Comparison of ENCODE assay signal across 16 mouse cellular contexts in genomic region chr11:61284323-61284722, GRCm38 (mm10). TPM values are rescaled to one million over a fixed set of nuclear protein-coding genes. Genes with fewer than 3 reads are reported as not detected.
A peak's percentile ranks its signal among the peaks of the same experiment; 100 is the strongest.
DNase-seq lines count a peak whose midpoint lies in the region; TF ChIP-seq lines count a peak whose summit lies in the region.
"Had no signal": no experiment of that assay in that cellular context is flagged by ENCODE, and none has a peak within 500 bp of the region (broad histone marks: within the 10 kb centered on the region; RNA-seq: fewer than 3 reads in every experiment).

No protein-coding gene starts in this region.

- no peak for TF ChIP-seq POLR2A in testis, adult 2 months (IDR thresholded peaks at IDR 0.05; ENCODE audit: control insufficient read depth, low read depth, low read length)

- no peak overlapping the region for H3K4me3 ChIP-seq in heart, embryonic 10.5 days
- no peak overlapping the region for H3K4me3 ChIP-seq in testis, adult 2 months (ENCODE audit: control insufficient read depth, low read depth, low read length)
- H3K4me3 ChIP-seq: embryonic facial prominence, embryonic 12.5 days; gastrocnemius, adult 2 months; neural tube, embryonic 13.5 days had no signal

- no peaks in the 10 kb centered on the region for H3K27me3 ChIP-seq in heart, embryonic 10.5 days (ENCODE audit: insufficient read depth, poor library complexity, severe bottlenecking)
- H3K27me3 ChIP-seq in testis, adult 2 months (ENCODE audit: control insufficient read depth, insufficient read depth, low read length), result no peaks in the 10 kb centered on the region
- H3K27me3 ChIP-seq: embryonic facial prominence, embryonic 12.5 days; neural tube, embryonic 13.5 days had no signal

- H3K36me3 ChIP-seq in heart, embryonic 10.5 days, result no peaks in the 10 kb centered on the region
- H3K36me3 ChIP-seq in testis, adult 2 months (ENCODE audit: control insufficient read depth, insufficient read depth, low read length), result no peaks in the 10 kb centered on the region
- H3K36me3 ChIP-seq: embryonic facial prominence, embryonic 12.5 days; neural tube, embryonic 13.5 days had no signal

- no peak for TF ChIP-seq CTCF in testis, adult 2 months (IDR thresholded peaks at IDR 0.05; ENCODE audit: control insufficient read depth, insufficient read depth, insufficient replicate concordance, low read depth, low read length)

- DNase-seq in heart, adult 8-10 months (ENCODE audit: low spot score), result peak; percentile 39
- DNase-seq in heart, embryonic 10.5 days (ENCODE audit: low spot score), result no peak
- DNase-seq in testis, postnatal 10 days (ENCODE audit: low spot score), result no peak
- peak; percentile 21 to 62 for DNase-seq in kidney, postnatal 25 days
- DNase-seq in cerebellum, postnatal 4 days (ENCODE audit: low spot score in 2 of 2), result no peak
- no peak for DNase-seq in neural tube, embryonic 10.5 days (ENCODE audit: extremely low spot score, low spot score)
- DNase-seq: cerebellum, postnatal 10 days; gastrocnemius, adult 2 months; heart, postnatal 36 days; spleen, adult 18-20 months had no signal

- no peaks in the 10 kb centered on the region for H3K9me3 ChIP-seq in heart, embryonic 10.5 days
- H3K9me3 ChIP-seq: embryonic facial prominence, embryonic 12.5 days; neural tube, embryonic 13.5 days had no signal

- H3K4me1 ChIP-seq in heart, embryonic 10.5 days, result no peaks in the 10 kb centered on the region
- no peaks in the 10 kb centered on the region; the same call in none of the 2 replicates for H3K4me1 ChIP-seq in testis, adult 2 months (ENCODE audit: control insufficient read depth, insufficient read depth, low read length)
- H3K4me1 ChIP-seq: neural tube, embryonic 13.5 days had no signal

- WGBS in heart, embryonic 10.5 days, result 80% methylated on average over 6 of the region's 6 CpGs

- no peak overlapping the region for H3K27ac ChIP-seq in heart, embryonic 10.5 days
- peak overlapping the region; percentile 74 for H3K27ac ChIP-seq in testis, adult 2 months (ENCODE audit: control insufficient read depth, insufficient read depth, low read depth, low read length)
- H3K27ac ChIP-seq: embryonic facial prominence, embryonic 12.5 days; gastrocnemius, adult 2 months; neural tube, embryonic 13.5 days; stomach, postnatal 0 days had no signal

RNA-seq across cellular contexts. Expression of gene Aldh3a2, which starts 17.1 kb away (rescaled TPM):
- 10 to 100 TPM; 32.4 to 40.9 (median 34.3) TPM for total RNA-seq in heart, adult 8-10 months (2022)
- 26.3 and 29.1 TPM in 2 replicates for polyA plus RNA-seq in heart, embryonic 10.5 days (2016; fragmentation: Nextera tagmentation; extraction: Ambion mirVana)
- 18.3 and 21.3 TPM in 2 replicates for polyA plus RNA-seq in testis, adult 2 months (2012; rRNA removed)

RNA-seq across cellular contexts. Expression of gene Slc47a2, which starts 58.3 kb away (rescaled TPM):
- total RNA-seq in heart, adult 8-10 months (2022), result under 1 TPM in 3 of 4 experiments, not detected in 1; 0.09 to 0.14 (median 0.13) TPM
- polyA plus RNA-seq in heart, embryonic 10.5 days (2016; fragmentation: Nextera tagmentation; extraction: Ambion mirVana), result 0.20 TPM in 1 of 2 replicates, not detected in the other
- polyA plus RNA-seq in testis, adult 2 months (2012; rRNA removed), result 69.1 and 87.1 TPM in 2 replicates
- total RNA-seq: gastrocnemius, adult 2 months; heart, postnatal 36 days; megakaryocyte, adult 5-6 weeks had no signal
- polyA plus RNA-seq: embryonic facial prominence, embryonic 12.5 days; forebrain, embryonic 14.5 days; neural tube, embryonic 13.5 days had no signal

Comparison
In these comparisons a context has a peak if more than half of its experiments do, and no peak if none do; other contexts are left out.
1. DNase-seq: peak in heart, adult 8-10 months (single experiment) and kidney, postnatal 25 days (2 of 2); none in heart, embryonic 10.5 days (single experiment), testis, postnatal 10 days (single experiment), cerebellum, postnatal 4 days (0 of 2) and neural tube, embryonic 10.5 days (single experiment).
2. RNA of gene Slc47a2, which starts 58.3 kb away (polyA plus RNA-seq): 69.1 to 87.1 TPM in testis, adult 2 months; 0.20 TPM in heart, embryonic 10.5 days; every median in the first group is over 10 times any median in the second.